Mouse (Mus musculus): ENCODE results near the gene Slc22a15. TPM values are rescaled to one million over a fixed set of nuclear protein-coding genes. Genes with fewer than 3 reads are reported as not detected.

The Slc22a15 gene
- polyA plus RNA-seq, 1 experiment from 2014 or later = 7.9 TPM

DNA sequence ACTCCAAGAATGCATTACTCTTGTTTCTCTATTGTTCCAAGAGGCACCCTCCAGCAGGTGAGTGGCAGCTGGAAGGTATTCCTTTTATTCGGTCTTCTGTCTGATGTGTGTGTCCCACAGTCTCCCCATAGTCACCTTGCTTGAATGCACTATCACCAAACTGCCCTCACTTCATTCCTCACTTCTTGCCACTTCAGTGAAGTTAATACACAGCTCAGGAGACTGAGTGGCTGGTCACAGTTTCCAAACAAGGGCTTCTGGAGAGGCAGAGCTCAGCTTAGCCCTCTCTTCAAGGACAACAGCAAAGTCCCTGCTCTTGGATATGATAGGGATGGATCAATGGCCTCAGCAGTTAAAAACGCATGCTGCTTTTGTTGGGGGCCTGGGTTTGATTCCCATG is 17.2 kb downstream of the Slc22a15 start:
- no peak overlapping the region for H3K9ac ChIP-seq (replicated peaks; ENCODE audit: low read length)
- no peak overlapping the region for H3K4me2 ChIP-seq (ENCODE audit: low read length)
- no peaks in the 10 kb centered on the region for H3K27me3 ChIP-seq (ENCODE audit: control insufficient read depth, insufficient read depth, low read length)
- H3K27ac ChIP-seq (replicated peaks; ENCODE audit: low read depth, low read length) = no peak overlapping the region
- no peaks in the 10 kb centered on the region for H3K9me3 ChIP-seq (ENCODE audit: control insufficient read depth, low read length)
- DNase-seq (no peak), ATAC-seq (ENCODE audit: low FRiP score, low TSS enrichment) (no peak)
- H3K4me3 ChIP-seq (replicated peaks; ENCODE audit: low read depth, low read length) = no peak overlapping the region
- H3K4me1 ChIP-seq (ENCODE audit: control insufficient read depth, insufficient read depth, low read length) = no peaks in the 10 kb centered on the region
- no peaks in the 10 kb centered on the region for H3K36me3 ChIP-seq (ENCODE audit: control insufficient read depth, insufficient read depth, low read length)
- 60% methylated on average over 2 of the region's 2 CpGs for WGBS

DNA sequence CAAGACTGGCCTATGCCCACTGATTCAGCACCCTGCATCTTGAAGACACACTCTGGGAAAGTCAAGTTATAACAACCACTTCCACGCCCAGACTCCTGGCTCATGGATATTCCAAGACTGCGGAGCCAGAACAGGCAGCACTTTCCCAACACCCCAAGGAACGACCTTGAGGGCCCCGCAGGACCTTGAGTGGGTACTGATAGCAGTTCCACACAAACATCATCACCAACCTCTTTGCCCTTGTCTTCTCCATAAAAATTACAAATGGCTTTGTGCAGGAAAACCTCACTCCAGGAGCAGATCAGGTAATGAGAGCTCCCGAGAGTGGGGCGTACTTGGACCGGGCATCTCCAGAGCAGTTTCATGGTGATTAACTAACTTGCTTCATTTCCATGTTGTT is 19.5 kb downstream of the Slc22a15 start:
- H3K27ac ChIP-seq (replicated peaks; ENCODE audit: low read depth, low read length) = no peak overlapping the region
- no peaks in the 10 kb centered on the region for H3K9me3 ChIP-seq (ENCODE audit: control insufficient read depth, low read length)
- no peak overlapping the region for H3K4me3 ChIP-seq (replicated peaks; ENCODE audit: low read depth, low read length)
- H3K27me3 ChIP-seq (ENCODE audit: control insufficient read depth, insufficient read depth, low read length) = no peaks in the 10 kb centered on the region
- no peak overlapping the region for H3K4me2 ChIP-seq (ENCODE audit: low read length)
- no peak overlapping the region for H3K9ac ChIP-seq (replicated peaks; ENCODE audit: low read length)
- H3K4me1 ChIP-seq (ENCODE audit: control insufficient read depth, insufficient read depth, low read length) = no peaks in the 10 kb centered on the region
- WGBS = 78% methylated on average over 7 of the region's 7 CpGs
- H3K36me3 ChIP-seq (ENCODE audit: control insufficient read depth, insufficient read depth, low read length) = no peaks in the 10 kb centered on the region
- DNase-seq (no peak), ATAC-seq (ENCODE audit: low FRiP score, low TSS enrichment) (no peak)

DNA sequence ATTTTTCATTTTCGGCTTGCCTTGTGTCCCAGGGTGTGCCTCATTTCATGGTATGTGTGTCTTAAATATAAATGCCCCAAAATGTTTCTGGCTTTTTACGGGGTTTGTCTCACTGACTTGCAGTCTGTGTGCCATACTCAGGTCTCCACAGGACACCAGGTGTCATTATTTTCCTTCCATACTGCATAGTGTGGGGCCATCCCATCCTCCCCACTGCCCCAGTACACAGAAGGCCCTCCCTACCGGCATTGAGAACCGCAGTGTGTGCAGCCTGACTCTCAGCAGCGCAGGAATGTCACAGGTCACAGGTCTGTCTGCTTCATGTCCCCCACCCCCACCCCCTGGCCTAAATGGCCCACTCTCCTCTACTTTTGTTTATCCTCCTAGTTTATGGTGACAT is 21.2 kb downstream of the Slc22a15 start:
- no peak overlapping the region for H3K4me3 ChIP-seq (replicated peaks; ENCODE audit: low read depth, low read length)
- H3K27me3 ChIP-seq (ENCODE audit: control insufficient read depth, insufficient read depth, low read length) = no peaks in the 10 kb centered on the region
- H3K27ac ChIP-seq (replicated peaks; ENCODE audit: low read depth, low read length) = no peak overlapping the region
- H3K9ac ChIP-seq (replicated peaks; ENCODE audit: low read length) = no peak overlapping the region
- ATAC-seq (ENCODE audit: low FRiP score, low TSS enrichment) (no peak), DNase-seq (no peak)
- H3K36me3 ChIP-seq (ENCODE audit: control insufficient read depth, insufficient read depth, low read length) = no peaks in the 10 kb centered on the region
- no peaks in the 10 kb centered on the region for H3K4me1 ChIP-seq (ENCODE audit: control insufficient read depth, insufficient read depth, low read length)
- H3K9me3 ChIP-seq (ENCODE audit: control insufficient read depth, low read length) = no peaks in the 10 kb centered on the region
- 78% methylated on average over 5 of the region's 5 CpGs for WGBS
- H3K4me2 ChIP-seq (ENCODE audit: low read length) = no peak overlapping the region

DNA sequence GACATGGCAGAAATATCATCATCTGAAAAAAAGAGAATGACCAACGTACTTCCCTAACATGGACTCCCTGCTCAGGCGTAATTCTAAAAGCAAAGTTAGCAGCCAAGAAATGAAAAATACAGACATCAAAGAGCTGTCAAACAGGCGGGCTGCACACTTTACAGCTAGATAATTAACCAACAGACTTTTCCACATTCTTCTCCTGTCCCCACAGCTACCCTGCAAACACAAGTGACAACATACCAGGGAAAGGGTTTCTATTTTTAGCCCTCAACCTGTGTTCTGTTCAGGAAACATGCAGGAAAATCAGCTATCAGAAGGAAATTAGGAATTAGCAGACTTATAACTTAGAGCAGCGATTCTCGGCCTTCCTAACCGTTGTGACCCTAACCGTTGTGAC is 21.9 kb downstream of the Slc22a15 start:
- no peak overlapping the region for H3K9ac ChIP-seq (replicated peaks; ENCODE audit: low read length)
- H3K4me3 ChIP-seq (replicated peaks; ENCODE audit: low read depth, low read length) = no peak overlapping the region
- no peaks in the 10 kb centered on the region for H3K9me3 ChIP-seq (ENCODE audit: control insufficient read depth, low read length)
- 66% methylated on average over 7 of the region's 7 CpGs for WGBS
- no peak overlapping the region for H3K27ac ChIP-seq (replicated peaks; ENCODE audit: low read depth, low read length)
- no peak for ATAC-seq (ENCODE audit: low FRiP score, low TSS enrichment)
- H3K4me1 ChIP-seq (ENCODE audit: control insufficient read depth, insufficient read depth, low read length) = no peaks in the 10 kb centered on the region
- no peaks in the 10 kb centered on the region for H3K36me3 ChIP-seq (ENCODE audit: control insufficient read depth, insufficient read depth, low read length)
- H3K27me3 ChIP-seq (ENCODE audit: control insufficient read depth, insufficient read depth, low read length) = no peaks in the 10 kb centered on the region
- H3K4me2 ChIP-seq (ENCODE audit: low read length) = no peak overlapping the region
- no peak for DNase-seq

DNA sequence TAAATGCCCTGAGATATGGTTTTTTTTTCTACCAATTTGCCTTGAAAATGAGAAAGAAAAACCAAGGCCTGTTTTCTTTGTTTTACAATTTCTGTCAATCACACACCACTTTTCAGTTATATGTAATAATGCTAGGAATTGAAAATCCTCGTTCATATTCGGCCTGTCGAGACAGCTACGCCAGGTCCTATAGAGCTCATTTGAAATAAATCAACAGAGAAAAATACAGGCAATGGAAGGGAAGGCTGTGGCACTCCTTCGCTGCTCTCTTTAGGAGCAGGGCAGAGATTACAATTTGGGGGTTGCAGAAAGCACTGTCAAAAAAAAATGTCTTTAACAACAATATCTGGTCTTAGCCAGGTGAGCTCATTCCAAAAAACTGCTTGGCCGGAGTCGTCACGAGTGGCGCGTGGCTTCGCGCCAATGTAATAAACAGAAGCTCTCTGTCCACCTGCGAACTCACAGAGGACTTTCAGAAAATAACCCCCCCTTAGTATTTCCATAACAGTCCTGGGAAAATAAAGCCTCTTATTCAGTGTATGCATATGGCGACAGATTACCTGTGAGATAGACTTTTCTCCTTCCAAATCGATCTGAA is 26.8 kb downstream of the Slc22a15 start:
- H3K4me3 ChIP-seq (replicated peaks; ENCODE audit: low read depth, low read length) = no peak overlapping the region
- no peak overlapping the region for H3K4me2 ChIP-seq (ENCODE audit: low read length)
- ATAC-seq (ENCODE audit: low FRiP score, low TSS enrichment) = no peak
- no peak overlapping the region; the same call in 1 of the 2 replicates for H3K9ac ChIP-seq (replicated peaks; ENCODE audit: low read length)
- H3K27me3 ChIP-seq (ENCODE audit: control insufficient read depth, insufficient read depth, low read length) = no peaks in the 10 kb centered on the region
- H3K36me3 ChIP-seq (ENCODE audit: control insufficient read depth, insufficient read depth, low read length) = 0 out of 2 replicates have a peak, but pooled peaks cover 3% of the 10 kb centered on the region
- 83% methylated on average over 15 of the region's 15 CpGs for WGBS
- H3K27ac ChIP-seq (replicated peaks; ENCODE audit: low read depth, low read length) = peak overlapping the region; percentile 39
- peak; percentile 27 for DNase-seq
- H3K4me1 ChIP-seq (ENCODE audit: control insufficient read depth, insufficient read depth, low read length) = no peaks in the 10 kb centered on the region
- H3K9me3 ChIP-seq (ENCODE audit: control insufficient read depth, low read length) = no peaks in the 10 kb centered on the region

DNA sequence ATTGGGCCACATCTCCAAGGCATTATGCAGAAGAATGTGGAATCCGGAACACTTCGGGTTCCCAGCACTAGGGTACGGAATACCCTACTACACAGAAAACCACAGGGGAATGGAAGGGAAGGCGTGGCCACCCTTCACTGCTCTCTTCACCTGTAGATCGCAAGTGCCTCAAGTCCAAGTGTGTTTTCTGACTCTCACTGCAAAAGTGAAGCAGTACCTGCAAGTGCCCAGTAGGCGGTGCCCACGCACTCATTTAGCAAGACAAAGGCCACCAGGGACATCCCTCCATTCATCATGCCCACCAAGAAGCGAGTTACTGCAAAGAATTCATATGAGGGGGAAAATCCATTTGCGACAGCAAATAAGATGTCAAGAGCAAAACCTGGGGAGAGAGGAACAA is 27.4 kb downstream of the Slc22a15 start:
- Histone ChIP-seq H3K9ac (replicated peaks; ENCODE audit: low read length) (no peak overlapping the region), H3K36me3 (ENCODE audit: control insufficient read depth, insufficient read depth, low read length) (0 out of 2 replicates have a peak, but pooled peaks cover 3% of the 10 kb centered on the region), H3K4me2 (ENCODE audit: low read length) (no peak overlapping the region), H3K27me3 (ENCODE audit: control insufficient read depth, insufficient read depth, low read length) (no peaks in the 10 kb centered on the region), H3K9me3 (ENCODE audit: control insufficient read depth, low read length) (no peaks in the 10 kb centered on the region), H3K27ac (replicated peaks; ENCODE audit: low read depth, low read length) (no peak overlapping the region), H3K4me1 (ENCODE audit: control insufficient read depth, insufficient read depth, low read length) (no peaks in the 10 kb centered on the region), H3K4me3 (replicated peaks; ENCODE audit: low read depth, low read length) (no peak overlapping the region)
- peak; percentile 94 for DNase-seq
- 29% methylated on average over 9 of the region's 9 CpGs for WGBS
- ATAC-seq (ENCODE audit: low FRiP score, low TSS enrichment) = peak; percentile 63; the same call in 1 of the 2 replicates

DNA sequence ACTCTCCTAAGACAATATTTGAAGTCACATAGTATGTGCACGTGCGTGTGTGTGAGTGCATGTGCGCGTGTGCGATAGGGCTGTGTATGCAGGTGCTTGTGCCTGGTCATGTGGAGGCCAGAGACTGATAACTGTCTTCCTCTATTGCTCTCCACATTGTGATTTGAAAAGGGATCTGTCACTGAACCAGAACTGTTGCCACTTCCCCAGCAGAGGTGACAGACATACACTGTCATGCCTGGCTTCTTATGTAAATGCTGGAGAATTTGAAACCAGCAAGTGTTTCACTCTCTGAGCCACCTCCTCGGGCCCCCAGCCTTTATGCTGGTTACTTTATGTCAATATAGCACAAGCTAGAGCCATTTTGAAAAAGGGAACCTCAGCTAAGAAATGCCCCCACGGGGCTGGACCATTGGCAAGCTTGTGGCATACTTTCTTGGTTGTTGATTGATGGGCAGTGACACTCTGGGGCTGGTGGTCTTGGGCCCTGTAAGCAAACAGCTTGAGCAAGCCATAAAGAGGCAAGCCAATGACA is 28.8 kb downstream of the Slc22a15 start:
- H3K4me3 ChIP-seq (replicated peaks; ENCODE audit: low read depth, low read length) = no peak overlapping the region
- H3K9me3 ChIP-seq (ENCODE audit: control insufficient read depth, low read length) = no peaks in the 10 kb centered on the region
- no peaks in the 10 kb centered on the region for H3K4me1 ChIP-seq (ENCODE audit: control insufficient read depth, insufficient read depth, low read length)
- no peaks in the 10 kb centered on the region for H3K27me3 ChIP-seq (ENCODE audit: control insufficient read depth, insufficient read depth, low read length)
- H3K9ac ChIP-seq (replicated peaks; ENCODE audit: low read length) = no peak overlapping the region
- H3K4me2 ChIP-seq (ENCODE audit: low read length) = no peak overlapping the region
- no peak for ATAC-seq (ENCODE audit: low FRiP score, low TSS enrichment)
- WGBS = 82% methylated on average over 7 of the region's 7 CpGs
- H3K27ac ChIP-seq (replicated peaks; ENCODE audit: low read depth, low read length) = no peak overlapping the region
- no peak for DNase-seq
- H3K36me3 ChIP-seq (ENCODE audit: control insufficient read depth, insufficient read depth, low read length) = 0 out of 2 replicates have a peak, but pooled peaks cover 3% of the 10 kb centered on the region

DNA sequence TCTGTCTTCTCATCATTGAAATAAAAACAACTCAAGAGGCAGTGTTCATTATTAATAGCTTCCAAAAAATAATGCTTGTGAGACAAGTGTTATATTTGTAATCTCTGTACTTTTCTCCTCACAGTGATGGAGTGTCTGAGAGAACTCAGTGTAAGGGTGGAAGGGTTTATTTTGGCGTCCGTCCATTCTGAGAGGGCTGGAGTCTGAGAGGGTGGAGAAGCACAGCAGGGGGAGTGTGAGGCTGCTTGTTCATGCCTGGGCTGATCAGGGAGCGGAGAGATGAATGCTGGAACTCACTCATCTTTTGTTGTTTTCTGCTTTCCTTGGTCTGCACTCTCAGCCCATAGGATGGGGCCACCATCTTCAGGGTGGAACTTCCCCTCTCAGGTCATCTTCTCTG is 38.7 kb downstream of the Slc22a15 start:
- no peaks in the 10 kb centered on the region for H3K9me3 ChIP-seq (ENCODE audit: control insufficient read depth, low read length)
- DNase-seq (peak; percentile 42), ATAC-seq (ENCODE audit: low FRiP score, low TSS enrichment) (no peak)
- H3K4me1 ChIP-seq (ENCODE audit: control insufficient read depth, insufficient read depth, low read length) = no peaks in the 10 kb centered on the region; the same call in none of the 2 replicates
- WGBS = 21% methylated on average over 3 of the region's 3 CpGs
- no peaks in the 10 kb centered on the region for H3K36me3 ChIP-seq (ENCODE audit: control insufficient read depth, insufficient read depth, low read length)
- no peak overlapping the region for H3K4me3 ChIP-seq (replicated peaks; ENCODE audit: low read depth, low read length)
- no peak overlapping the region for H3K9ac ChIP-seq (replicated peaks; ENCODE audit: low read length)
- no peak overlapping the region for H3K27ac ChIP-seq (replicated peaks; ENCODE audit: low read depth, low read length)
- H3K4me2 ChIP-seq (ENCODE audit: low read length) = no peak overlapping the region
- H3K27me3 ChIP-seq (ENCODE audit: control insufficient read depth, insufficient read depth, low read length) = no peaks in the 10 kb centered on the region

DNA sequence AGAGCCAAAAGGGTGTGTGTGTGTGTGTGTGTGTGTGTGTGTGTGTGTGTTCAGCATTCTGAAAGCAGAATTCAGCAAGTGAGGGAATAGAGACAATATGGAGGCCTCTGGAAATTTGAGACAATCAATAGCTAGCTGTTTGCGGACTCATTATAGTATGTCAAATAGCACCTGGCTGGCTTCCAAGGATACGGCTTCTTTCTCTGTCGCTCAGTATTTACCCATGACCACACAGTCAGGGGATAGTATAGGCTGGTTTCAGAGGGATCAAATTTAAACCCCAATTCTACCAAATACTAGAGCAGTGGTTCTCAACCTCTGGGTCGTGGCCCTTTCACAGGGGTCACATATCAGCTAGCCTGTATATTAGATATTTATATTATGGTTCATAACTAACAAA is 39.2 kb downstream of the Slc22a15 start:
- DNase-seq = peak; percentile 70
- Histone ChIP-seq H3K9ac (replicated peaks; ENCODE audit: low read length) (no peak overlapping the region), H3K9me3 (ENCODE audit: control insufficient read depth, low read length) (no peaks in the 10 kb centered on the region), H3K4me3 (replicated peaks; ENCODE audit: low read depth, low read length) (no peak overlapping the region), H3K36me3 (ENCODE audit: control insufficient read depth, insufficient read depth, low read length) (peaks cover 1% of the 10 kb centered on the region; the same call in 1 of the 2 replicates), H3K27ac (replicated peaks; ENCODE audit: low read depth, low read length) (no peak overlapping the region), H3K4me2 (ENCODE audit: low read length) (no peak overlapping the region), H3K27me3 (ENCODE audit: control insufficient read depth, insufficient read depth, low read length) (no peaks in the 10 kb centered on the region), H3K4me1 (ENCODE audit: control insufficient read depth, insufficient read depth, low read length) (no peaks in the 10 kb centered on the region; the same call in none of the 2 replicates)
- ATAC-seq (ENCODE audit: low FRiP score, low TSS enrichment) = no peak
- WGBS = 54% methylated on average over 4 of the region's 4 CpGs

Data from midbrain, embryonic 14.5 days (tissue).